Mouse (Mus musculus) liver, embryonic 14.5 days (tissue): ENCODE data around the gene Triobp.

Experiments used
- CTCF ChIP-seq: IDR thresholded peaks from 2 replicates; pipeline ENCODE4 v1.5.1; 2016; ENCODE audit warnings: antibody characterized with exemption, low read depth, control low read depth
- EP300 ChIP-seq: IDR thresholded peaks from 2 replicates; pipeline ENCODE4 v1.6.1; 2016; ENCODE audit warnings: antibody characterized with exemption, low read depth

- TF ChIP-seq CTCF (no peak), EP300 (no peak)
Observed at GRCm38 (mm10) chr15:78990970-78991525, 43.5 kb downstream of the Triobp start.
